Mouse (Mus musculus): ENCODE measurements at regions not wholly inside any gene's neighbourhood (a gene's known extent, or its start where the extent isn't known, plus 50 kb on each side); places are given as distances from the start of the nearest gene placed in this dataset.

- TF ChIP-seq POLR2A (IDR thresholded peaks at IDR 0.05; ENCODE audit: insufficient read depth, low read depth, low read length) (no peak), CTCF (IDR thresholded peaks at IDR 0.05; ENCODE audit: insufficient read depth, low read depth, low read length) (no peak)
- H3K4me1 ChIP-seq (ENCODE audit: control insufficient read depth, insufficient read depth, low read length): peaks cover 2% of the 10 kb centered on the region; the same call in 1 of the 2 replicates
- H3K27ac ChIP-seq (ENCODE audit: insufficient read depth, low read depth, low read length): no peak overlapping the region
- WGBS: 65% methylated on average over 2 of the region's 2 CpGs
- no peak overlapping the region for H3K4me3 ChIP-seq (ENCODE audit: insufficient read depth, low read depth, low read length)
Observed at GRCm38 (mm10) chr4:124203736-124204135, 285.9 kb upstream of the 4930535I16Rik start.

DNA sequence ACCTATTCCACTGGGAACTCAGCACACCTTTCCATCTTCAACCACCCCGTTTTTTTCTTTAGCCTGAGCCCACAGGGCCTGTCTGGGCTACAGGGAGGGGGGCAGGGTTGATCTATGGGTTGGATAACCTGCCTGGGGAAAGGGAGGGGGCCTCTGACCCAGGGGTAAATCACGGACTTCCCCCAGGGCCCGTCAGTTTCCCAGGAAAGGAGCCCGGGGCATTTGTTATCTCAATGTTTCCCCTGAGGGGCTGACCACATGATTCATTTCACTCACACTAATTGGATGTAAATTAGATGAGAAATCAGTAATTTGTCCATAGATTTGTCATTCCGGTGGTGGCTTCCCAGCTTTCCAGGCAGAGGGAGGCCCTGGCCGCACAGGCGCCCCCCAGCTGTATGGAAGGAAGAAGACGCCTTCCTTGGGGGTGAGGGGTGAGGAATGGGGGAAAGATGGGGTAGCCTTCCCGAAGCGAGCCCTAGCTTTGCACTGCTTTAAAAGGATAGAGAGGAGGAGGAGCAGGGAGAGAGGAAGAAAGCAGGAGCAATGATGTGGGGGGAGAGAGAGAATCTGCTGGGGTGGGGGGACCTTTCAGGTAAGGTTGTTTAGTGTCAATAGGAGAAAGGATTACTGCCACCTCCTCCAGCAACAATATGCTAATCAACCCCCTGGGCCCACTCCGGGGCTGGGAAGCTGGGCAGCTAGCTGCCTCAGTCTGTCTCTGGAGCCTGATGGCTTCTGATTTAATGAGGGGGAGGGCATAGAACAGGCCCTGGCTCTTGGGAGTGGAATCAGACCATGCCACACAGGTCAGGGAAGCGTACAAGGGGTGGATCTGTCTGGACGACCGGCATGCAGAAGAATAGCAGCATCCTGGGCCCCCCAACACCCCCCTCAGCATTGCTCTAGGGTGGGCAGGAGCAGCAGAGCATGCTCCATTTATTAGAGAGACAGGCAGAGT lies 282.3 kb upstream of the 4930535I16Rik start:
- 66% methylated on average over 14 of the region's 14 CpGs for WGBS
- Histone ChIP-seq H3K27ac (ENCODE audit: insufficient read depth, low read depth, low read length) (no peak overlapping the region), H3K4me1 (ENCODE audit: control insufficient read depth, insufficient read depth, low read length) (peaks cover 8% of the 10 kb centered on the region; the same call in 1 of the 2 replicates), H3K4me3 (ENCODE audit: insufficient read depth, low read depth, low read length) (no peak overlapping the region)
- TF ChIP-seq POLR2A (IDR thresholded peaks at IDR 0.05; ENCODE audit: insufficient read depth, low read depth, low read length) (no peak), CTCF (IDR thresholded peaks at IDR 0.05; ENCODE audit: insufficient read depth, low read depth, low read length) (no peak)

DNA sequence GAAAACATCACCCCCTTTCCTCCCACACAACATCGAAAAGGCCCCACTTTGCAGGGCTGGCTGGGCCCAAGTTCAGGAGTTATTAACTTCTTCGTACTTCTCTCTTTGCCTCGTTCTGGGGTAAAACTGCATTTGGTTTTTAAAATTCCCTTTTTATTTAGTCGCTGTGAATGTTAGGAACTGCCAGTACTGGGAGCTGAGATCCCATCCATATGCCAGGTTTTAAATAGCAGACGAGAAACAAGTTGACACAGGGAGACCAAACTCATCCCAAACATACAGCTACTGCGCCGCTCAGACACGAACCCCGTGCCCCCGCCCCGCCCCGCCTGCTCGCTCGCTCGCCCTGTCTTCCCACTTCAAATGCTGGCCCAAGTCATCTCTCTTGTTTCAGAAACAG lies 281.0 kb upstream of the 4930535I16Rik start:
- 80% methylated on average over 15 of the region's 15 CpGs for WGBS
- no peak overlapping the region for H3K27ac ChIP-seq (ENCODE audit: insufficient read depth, low read depth, low read length)
- peaks cover 8% of the 10 kb centered on the region; the same call in 1 of the 2 replicates for H3K4me1 ChIP-seq (ENCODE audit: control insufficient read depth, insufficient read depth, low read length)
- TF ChIP-seq CTCF (IDR thresholded peaks at IDR 0.05; ENCODE audit: insufficient read depth, low read depth, low read length) (no peak), POLR2A (IDR thresholded peaks at IDR 0.05; ENCODE audit: insufficient read depth, low read depth, low read length) (no peak)
- H3K4me3 ChIP-seq (ENCODE audit: insufficient read depth, low read depth, low read length): no peak overlapping the region

- TF ChIP-seq CTCF (IDR thresholded peaks at IDR 0.05; ENCODE audit: insufficient read depth, low read depth, low read length) (no peak), POLR2A (IDR thresholded peaks at IDR 0.05; ENCODE audit: insufficient read depth, low read depth, low read length) (no peak)
Observed at GRCm38 (mm10) chr4:124196711-124197110, 278.9 kb upstream of the 4930535I16Rik start.

GRCm38 (mm10) chr4:124193059-124193721 lies 275.4 kb upstream of the 4930535I16Rik start:
- 39% methylated on average over 15 of the region's 15 CpGs for WGBS
- Histone ChIP-seq H3K4me3 (ENCODE audit: insufficient read depth, low read depth, low read length) (no peak overlapping the region), H3K27ac (ENCODE audit: insufficient read depth, low read depth, low read length) (no peak overlapping the region), H3K4me1 (ENCODE audit: control insufficient read depth, insufficient read depth, low read length) (peaks cover 16% of the 10 kb centered on the region)
- no peak for TF ChIP-seq CTCF (IDR thresholded peaks at IDR 0.05; ENCODE audit: insufficient read depth, low read depth, low read length)
- TF ChIP-seq POLR2A (IDR thresholded peaks at IDR 0.05; ENCODE audit: insufficient read depth, low read depth, low read length): no peak

More at GRCm38 (mm10) chr4:124196711-124197110, 278.9 kb upstream of the 4930535I16Rik start:
- Histone ChIP-seq H3K27ac (ENCODE audit: insufficient read depth, low read depth, low read length) (no peak overlapping the region), H3K4me3 (ENCODE audit: insufficient read depth, low read depth, low read length) (no peak overlapping the region), H3K4me1 (ENCODE audit: control insufficient read depth, insufficient read depth, low read length) (peaks cover 13% of the 10 kb centered on the region)
- 76% methylated on average over 12 of the region's 12 CpGs for WGBS

GRCm38 (mm10) chr4:124190775-124191174 lies 273.0 kb upstream of the 4930535I16Rik start:
- Histone ChIP-seq H3K4me1 (ENCODE audit: control insufficient read depth, insufficient read depth, low read length) (peaks cover 13% of the 10 kb centered on the region), H3K27ac (ENCODE audit: insufficient read depth, low read depth, low read length) (no peak overlapping the region), H3K4me3 (ENCODE audit: insufficient read depth, low read depth, low read length) (no peak overlapping the region)
- TF ChIP-seq CTCF (IDR thresholded peaks at IDR 0.05; ENCODE audit: insufficient read depth, low read depth, low read length) (no peak), POLR2A (IDR thresholded peaks at IDR 0.05; ENCODE audit: insufficient read depth, low read depth, low read length) (no peak)
- WGBS: 89% methylated on average over 4 of the region's 4 CpGs

- Histone ChIP-seq H3K4me3 (ENCODE audit: insufficient read depth, low read depth, low read length) (no peak overlapping the region), H3K27ac (ENCODE audit: insufficient read depth, low read depth, low read length) (no peak overlapping the region), H3K4me1 (ENCODE audit: control insufficient read depth, insufficient read depth, low read length) (peaks cover 13% of the 10 kb centered on the region)
- TF ChIP-seq CTCF (IDR thresholded peaks at IDR 0.05; ENCODE audit: insufficient read depth, low read depth, low read length): no peak
- no peak for TF ChIP-seq POLR2A (IDR thresholded peaks at IDR 0.05; ENCODE audit: insufficient read depth, low read depth, low read length)
- 69% methylated on average over 13 of the region's 13 CpGs for WGBS
Observed at GRCm38 (mm10) chr4:124189993-124190385, 272.2 kb upstream of the 4930535I16Rik start.

DNA sequence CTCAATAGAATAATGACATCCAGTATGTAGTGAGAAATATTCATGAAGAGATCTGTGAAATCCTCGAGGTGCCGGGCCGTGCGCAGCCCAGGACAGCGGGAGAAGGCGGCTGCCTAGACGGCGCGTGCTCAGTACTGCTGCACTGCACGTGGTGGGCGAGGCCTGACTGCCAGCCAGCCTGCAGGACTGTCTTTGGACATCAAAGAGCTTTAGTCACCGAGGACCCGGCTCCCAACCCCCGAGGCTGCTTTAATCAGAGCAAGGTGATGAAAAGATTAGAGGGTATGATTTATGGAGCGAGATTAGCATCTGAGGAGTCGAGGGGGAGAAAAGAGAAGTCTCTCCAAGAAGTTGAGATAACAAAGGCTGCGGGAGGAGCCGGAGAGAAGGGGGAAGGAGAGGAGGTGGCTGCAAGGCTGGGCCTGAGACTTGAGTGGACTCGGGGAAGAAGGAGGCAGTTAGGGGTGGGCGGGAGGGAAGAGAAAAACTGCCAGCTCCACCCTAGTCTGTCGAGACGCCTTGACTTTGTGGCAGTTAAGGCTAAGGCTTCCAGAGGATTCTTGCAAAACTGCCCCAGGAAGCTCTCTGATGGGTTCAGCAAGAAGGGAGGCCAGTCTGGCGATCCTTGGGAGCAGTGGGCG lies 271.6 kb upstream of the 4930535I16Rik start:
- WGBS: 35% methylated on average over 24 of the region's 24 CpGs
- Histone ChIP-seq H3K4me1 (ENCODE audit: control insufficient read depth, insufficient read depth, low read length) (peaks cover 13% of the 10 kb centered on the region), H3K4me3 (ENCODE audit: insufficient read depth, low read depth, low read length) (no peak overlapping the region), H3K27ac (ENCODE audit: insufficient read depth, low read depth, low read length) (no peak overlapping the region)
- no peak for TF ChIP-seq CTCF (IDR thresholded peaks at IDR 0.05; ENCODE audit: insufficient read depth, low read depth, low read length)
- no peak for TF ChIP-seq POLR2A (IDR thresholded peaks at IDR 0.05; ENCODE audit: insufficient read depth, low read depth, low read length)

Measured in olfactory bulb, adult 2 months (tissue).